Mouse (Mus musculus) cerebellum, adult 9-11 months (tissue): ENCODE data around the gene Fbxw4.
A peak's percentile ranks its signal among the peaks of the same experiment; 100 is the strongest.
"Not testable (repeated sequence)": the region's sequence is repeated elsewhere in the genome, so short reads cannot be mapped to it uniquely, and the experiment has no call there.

Experiments used
- DNase-seq: peaks from one replicate; pipeline ENCODE4 v3.0.0; 2022

The Fbxw4 gene

GRCm38 (mm10) chr19:45655870-45656269, 4.2 kb downstream of the Fbxw4 start:
- DNase-seq = no peak

DNA sequence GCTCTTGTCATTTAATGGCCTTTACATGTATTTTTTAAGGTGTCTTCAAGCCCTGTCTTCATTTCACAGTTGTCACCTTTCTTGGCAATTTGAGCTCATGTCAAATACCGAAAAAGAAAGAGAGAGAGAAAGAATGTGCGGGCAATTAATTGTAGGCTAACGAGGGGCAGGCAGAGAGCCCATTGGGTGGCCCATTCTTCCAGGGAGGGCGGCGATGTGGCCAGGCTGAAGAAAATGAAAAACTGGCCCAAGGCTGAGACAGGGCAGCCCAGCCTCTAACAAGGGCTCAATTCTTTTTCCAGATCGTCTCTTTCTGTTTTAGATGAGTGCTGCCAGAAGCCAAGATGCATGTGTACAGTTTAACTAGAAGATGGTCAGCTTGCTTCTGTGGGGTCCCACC, 6.1 kb downstream of the Fbxw4 start:
- DNase-seq = no peak

DNA sequence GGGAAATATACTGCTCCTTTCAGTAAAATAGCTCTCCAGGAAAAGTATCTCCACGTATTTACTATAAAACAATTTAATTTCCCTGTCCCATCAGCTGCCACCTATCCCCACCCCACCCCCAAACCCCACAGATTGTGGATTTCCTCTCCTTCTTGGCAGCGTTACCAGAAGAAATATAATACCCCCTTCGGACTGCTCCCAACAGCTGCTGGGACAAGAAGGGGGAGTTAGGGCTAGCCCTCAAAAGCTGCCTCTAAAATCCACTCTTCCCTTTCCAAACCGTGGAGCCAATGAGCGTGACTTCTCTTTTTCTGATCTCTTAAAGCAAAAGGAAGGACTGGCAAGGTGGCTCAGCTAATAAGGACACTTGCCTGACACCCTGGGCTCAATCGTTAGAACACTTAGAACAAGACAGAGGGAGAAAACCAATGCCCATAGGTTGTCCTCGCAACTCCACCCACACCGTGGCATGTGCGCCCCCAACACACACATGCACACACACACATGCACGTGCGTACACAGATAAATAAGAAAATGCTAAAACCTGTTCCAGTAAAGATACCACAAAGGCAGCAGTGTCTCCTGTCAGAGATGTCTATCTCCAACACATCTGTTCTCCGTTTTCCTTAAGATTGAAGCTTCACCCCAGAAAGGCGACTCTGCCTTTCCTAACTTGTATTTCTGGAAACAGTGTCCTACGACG, 7.7 kb downstream of the Fbxw4 start:
- DNase-seq = no peak

DNA sequence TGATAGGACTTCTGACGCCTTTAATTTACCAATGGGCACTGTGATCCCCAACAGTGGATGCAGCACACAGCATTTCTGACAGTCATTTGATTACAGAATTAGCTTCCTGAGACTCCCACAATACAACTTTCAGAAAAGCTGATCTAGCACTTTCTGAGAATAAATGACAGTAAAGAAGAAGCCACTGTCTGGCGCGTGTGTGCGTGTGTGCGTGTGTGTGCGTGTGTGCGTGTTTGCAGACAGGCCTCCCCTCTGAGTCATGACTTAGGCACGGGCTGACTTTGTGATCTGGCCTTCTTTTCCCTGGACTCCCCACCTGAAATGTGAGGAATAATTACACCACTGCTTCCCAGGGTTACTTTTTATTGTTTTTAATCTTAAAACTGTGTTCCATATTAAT, 8.6 kb downstream of the Fbxw4 start:
- DNase-seq = no peak

DNA sequence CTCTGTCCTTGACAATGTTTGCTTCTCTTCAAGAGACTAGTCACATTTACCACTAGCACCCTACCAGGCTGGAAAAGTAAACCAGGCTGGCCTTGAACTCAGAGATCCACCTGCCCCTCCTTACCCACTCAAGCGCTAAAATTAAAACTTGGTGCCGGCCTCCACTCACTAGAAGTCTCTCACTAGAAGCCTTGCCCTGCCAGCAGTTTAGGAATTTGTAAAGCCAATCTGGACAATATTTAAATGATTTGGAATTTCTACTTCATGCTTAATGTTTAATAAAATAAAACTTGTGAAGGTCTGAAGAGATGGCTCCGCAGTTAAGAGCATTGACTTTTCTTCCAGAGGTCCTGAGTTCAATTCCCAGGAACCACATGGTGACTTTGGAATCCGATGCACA, 10.3 kb downstream of the Fbxw4 start:
- no peak for DNase-seq

DNA sequence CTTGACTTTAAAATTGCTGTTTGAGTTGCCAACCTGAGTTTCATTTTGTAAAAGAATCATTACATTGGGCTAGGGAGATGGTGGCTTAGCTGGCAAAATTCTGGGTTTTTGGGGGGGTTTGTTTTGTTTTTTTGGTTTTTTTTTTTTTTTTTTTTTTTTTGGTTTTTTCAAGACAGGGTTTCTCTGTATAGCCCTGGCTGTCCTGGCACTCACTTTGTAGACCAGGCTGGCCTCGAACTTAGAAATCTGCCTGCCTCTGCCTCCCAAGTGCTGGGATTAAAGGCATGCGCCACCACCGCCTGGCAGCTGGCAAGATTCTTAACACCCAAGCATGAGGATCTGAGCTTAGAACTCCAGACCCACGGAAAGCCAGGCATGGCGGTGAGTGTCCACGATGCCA, 11.6 kb downstream of the Fbxw4 start:
- DNase-seq = not testable (repeated sequence)

- DNase-seq = no peak
These were observed 13.2 kb downstream of the Fbxw4 start for GRCm38 (mm10) chr19:45646866-45647265.

DNA sequence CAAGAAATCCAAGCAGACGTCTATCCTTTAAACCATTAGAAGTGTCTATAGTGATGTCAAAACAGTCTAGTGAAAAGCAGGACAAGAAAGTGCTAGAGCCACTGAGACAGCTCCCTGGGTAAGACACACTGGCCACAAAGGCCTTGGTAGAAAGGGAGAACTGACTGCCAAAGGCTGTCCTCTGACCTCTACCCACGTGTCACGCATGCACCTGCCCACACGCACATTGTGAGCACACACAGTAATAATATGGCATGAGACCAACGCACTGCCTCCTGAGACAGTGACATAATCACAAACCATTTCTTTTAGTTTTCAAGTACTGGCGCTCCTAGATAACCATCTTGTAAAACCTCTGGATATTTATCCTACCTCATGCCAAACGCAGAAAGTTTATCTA, 19.4 kb downstream of the Fbxw4 start:
- DNase-seq = no peak

DNA sequence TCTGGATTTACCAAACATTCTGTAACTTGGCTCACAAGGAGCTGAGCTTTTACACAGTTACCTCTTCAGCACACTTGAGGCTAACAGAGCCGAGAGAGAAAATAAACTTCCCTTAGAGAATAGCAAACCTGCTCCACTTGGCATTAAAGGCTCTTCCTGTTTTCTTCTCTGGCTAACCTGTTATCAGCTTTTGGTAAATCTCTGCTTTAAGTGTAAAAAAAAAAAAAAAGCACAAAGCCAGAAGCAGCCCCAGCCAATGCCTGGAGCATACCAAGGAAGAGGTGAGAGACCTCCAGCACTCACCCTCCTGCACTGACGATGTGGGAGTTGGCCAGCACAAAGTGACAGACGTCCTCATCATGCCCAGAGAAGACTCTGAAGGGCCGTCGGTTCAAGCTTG, 24.2 kb downstream of the Fbxw4 start:
- no peak for DNase-seq

DNA sequence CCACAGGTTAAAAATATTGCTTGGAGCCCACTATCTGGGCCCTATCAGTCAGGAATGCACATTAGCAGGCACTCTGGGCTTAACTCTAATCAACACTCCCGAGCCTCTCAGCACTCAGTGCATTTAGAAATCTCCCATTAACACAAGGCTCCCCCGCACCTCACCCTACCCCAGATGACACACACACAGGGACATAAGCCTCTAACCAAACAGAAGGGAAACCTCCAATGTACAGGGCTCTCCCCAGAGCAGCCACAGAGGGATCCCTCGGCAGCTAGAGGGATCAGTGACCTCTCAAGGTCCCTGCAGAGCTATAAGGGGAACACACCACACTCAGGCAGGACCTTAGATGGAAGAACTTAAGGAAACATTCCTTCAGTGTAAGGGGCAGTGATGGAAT, 28.5 kb downstream of the Fbxw4 start:
- DNase-seq = no peak

GRCm38 (mm10) chr19:45630953-45631352, 29.2 kb downstream of the Fbxw4 start:
- DNase-seq = no peak

DNA sequence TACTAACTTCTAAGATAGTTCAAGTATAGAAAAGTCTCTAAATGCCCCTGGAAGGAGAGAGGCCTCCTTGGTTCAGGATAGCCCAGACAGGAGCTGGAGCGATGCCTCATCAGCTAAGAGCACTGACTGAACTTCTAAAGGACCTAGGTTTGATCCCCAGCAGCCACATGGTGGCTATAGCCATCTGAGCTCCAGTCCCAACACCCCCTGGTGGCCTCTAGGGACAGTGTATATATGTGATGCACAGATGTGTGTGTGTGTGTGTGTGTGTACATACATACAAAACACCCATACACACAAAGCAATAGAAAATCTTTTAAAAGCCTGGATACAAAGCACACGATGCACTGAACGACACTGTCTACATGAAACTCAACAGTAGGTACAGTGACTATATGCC, 30.9 kb downstream of the Fbxw4 start:
- no peak for DNase-seq

GRCm38 (mm10) chr19:45628649-45629048, 31.5 kb downstream of the Fbxw4 start:
- no peak for DNase-seq

GRCm38 (mm10) chr19:45627036-45627435, 33.1 kb downstream of the Fbxw4 start:
- DNase-seq = no peak

DNA sequence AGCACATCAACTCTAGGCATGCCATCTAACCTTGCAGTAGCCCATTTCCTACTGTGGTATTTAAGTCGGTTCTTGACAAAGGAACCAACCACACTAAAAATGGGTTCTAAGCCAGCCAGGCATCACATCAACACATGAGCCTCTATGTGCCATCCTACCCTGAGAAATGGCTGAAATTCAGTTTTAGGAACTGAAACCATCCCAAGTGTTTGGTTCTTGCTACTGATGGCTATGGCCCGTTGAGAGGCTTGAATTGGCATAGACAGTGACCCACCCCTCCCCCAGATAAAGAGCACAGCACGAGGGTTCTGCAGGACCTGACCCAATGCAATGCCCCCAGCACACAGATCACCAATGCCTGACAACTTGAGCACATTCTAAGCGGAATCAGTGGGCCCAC, 36.4 kb downstream of the Fbxw4 start:
- DNase-seq = no peak

DNA sequence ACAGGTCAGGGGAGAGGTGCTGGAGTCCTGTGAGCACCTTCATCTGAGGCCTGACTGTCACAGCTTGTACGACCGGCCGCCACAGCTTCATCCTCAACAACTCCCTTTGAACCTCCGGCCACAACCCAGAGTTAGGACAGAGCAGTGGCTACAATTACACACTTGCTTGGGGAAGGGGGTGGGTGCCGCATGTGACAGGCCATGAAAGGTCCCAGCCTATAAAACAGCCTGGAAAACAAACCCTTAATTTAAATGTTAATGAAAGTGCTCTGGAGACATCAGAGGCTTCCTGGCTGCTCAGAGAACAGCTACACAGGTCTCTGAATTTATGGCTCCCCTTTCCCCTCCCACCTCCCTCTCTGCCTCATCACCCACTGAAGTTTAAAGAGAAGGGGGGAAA, 38.0 kb downstream of the Fbxw4 start:
- DNase-seq = no peak

GRCm38 (mm10) chr19:45621061-45621460, 39.1 kb downstream of the Fbxw4 start:
- DNase-seq = no peak

DNA sequence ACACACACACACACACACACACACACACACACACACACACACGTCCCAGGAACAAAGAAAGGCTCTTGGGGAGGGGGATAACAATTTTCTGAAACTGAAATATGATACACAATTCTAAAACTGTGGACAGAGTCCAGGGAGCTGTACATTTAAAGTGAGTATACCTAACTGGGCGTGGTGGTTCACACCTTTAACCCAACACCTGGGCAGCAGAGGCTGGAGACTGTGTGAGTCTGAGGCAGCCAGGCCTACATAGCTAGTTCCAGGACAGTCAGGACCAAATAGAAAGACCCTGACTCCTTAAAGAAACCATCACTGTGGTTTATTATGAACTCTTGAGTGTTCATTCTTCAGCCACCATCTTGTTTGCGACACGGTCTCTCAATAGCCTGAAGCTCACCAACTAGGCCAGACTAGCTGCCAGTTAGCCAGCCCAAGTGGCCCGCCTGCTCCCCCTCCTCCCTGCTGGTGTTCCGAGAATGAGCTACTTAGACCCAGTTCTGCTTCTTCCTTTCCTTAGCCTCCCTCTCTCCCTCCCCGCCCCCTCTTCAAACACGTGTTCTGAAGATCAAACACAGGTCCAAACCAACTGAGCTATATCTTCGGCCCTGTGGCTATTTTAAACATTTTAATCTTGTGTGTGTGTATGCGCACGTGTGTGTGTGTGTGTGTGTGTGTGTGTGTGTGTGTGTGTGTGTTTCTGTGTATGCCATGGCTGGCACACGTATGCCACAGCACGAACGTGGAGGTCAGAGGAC, 40.2 kb downstream of the Fbxw4 start:
- DNase-seq = no peak

- no peak for DNase-seq
These were observed 41.9 kb downstream of the Fbxw4 start for GRCm38 (mm10) chr19:45618184-45618583.

- no peak for DNase-seq
These were observed 43.4 kb downstream of the Fbxw4 start for GRCm38 (mm10) chr19:45616735-45617134.

DNA sequence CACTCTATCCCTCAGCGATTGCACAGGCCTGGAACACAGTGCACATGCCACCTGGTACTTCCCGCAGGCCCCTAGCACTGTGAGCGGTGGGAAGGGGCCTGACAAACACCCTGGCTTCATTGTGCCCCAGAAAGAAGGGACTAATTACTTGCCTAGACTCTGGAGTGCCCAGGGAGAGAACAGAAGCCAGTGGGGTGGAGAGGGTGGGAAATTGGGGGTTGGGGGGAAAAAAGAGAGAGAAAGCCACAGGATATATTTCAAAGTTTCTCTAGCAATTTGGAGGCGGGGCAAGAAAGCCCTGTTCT, 43.9 kb downstream of the Fbxw4 start:
- no peak for DNase-seq

GRCm38 (mm10) chr19:45615415-45616213, 44.5 kb downstream of the Fbxw4 start:
- DNase-seq = no peak

GRCm38 (mm10) chr19:45614928-45615327, 45.2 kb downstream of the Fbxw4 start:
- peak; percentile 46 for DNase-seq

GRCm38 (mm10) chr19:45614375-45614774, 45.7 kb downstream of the Fbxw4 start:
- peak; percentile 50 for DNase-seq
